Mouse (Mus musculus) hindbrain, embryonic 14.5 days (tissue): Measurements from ENCODE around the gene Celf3. TPM values are rescaled to one million over a fixed set of nuclear protein-coding genes. Genes with fewer than 3 reads are reported as not detected.

Experiments
- ATAC-seq: fragments of 200-750 bp; cut with Nextera tagmentation; 2 replicates; pipeline ENCODE4 v1.8.0; 2017; ENCODE audit warnings: moderate number of reproducible peaks, mild to moderate bottlenecking, moderate TSS enrichment, moderate library complexity; ENCODE audit not compliant: low FRiP score
- DNase-seq: peaks from one replicate; pipeline ENCODE4 v3.0.0-alpha.2; 2015; ENCODE audit warnings: low spot score
- H3K27ac ChIP-seq: fragments of 300-500 bp; sonication (generic); 2 replicates; pipeline ENCODE4 v1.5.1; 2014; ENCODE audit warnings: mild to moderate bottlenecking, moderate library complexity
- H3K27me3 ChIP-seq: fragments of 300-500 bp; sonication (generic); 2 replicates; pipeline ENCODE4 v1.6.1; 2014; ENCODE audit warnings: mild to moderate bottlenecking, low read length, mixed read lengths; ENCODE audit not compliant: control insufficient read depth, insufficient read depth
- H3K36me3 ChIP-seq: fragments of 300-500 bp; sonication (generic); replicated peaks from 2 replicates; pipeline ENCODE4 v1.6.1; 2014; ENCODE audit not compliant: control insufficient read depth, insufficient read depth
- H3K4me1 ChIP-seq: fragments of 300-500 bp; sonication (generic); replicated peaks from 2 replicates; pipeline ENCODE4 v1.6.1; 2014; ENCODE audit warnings: antibody characterized with exemption, low read length, mixed read lengths; ENCODE audit not compliant: control insufficient read depth, insufficient read depth
- H3K4me2 ChIP-seq: fragments of 300-500 bp; sonication (generic); replicated peaks from 2 replicates; pipeline ENCODE4 v1.6.1; 2014; ENCODE audit warnings: mild to moderate bottlenecking, moderate library complexity
- H3K4me3 ChIP-seq: fragments of 300-500 bp; sonication (generic); replicated peaks from 2 replicates; pipeline ENCODE4 v1.5.1; 2014; ENCODE audit warnings: mild to moderate bottlenecking, low read length
- H3K9ac ChIP-seq: fragments of 300-500 bp; sonication (generic); 2 replicates; pipeline ENCODE4 v1.6.1; 2014
- H3K9me3 ChIP-seq: fragments of 300-500 bp; sonication (generic); 2 replicates; pipeline ENCODE4 v1.6.1; 2016; ENCODE audit warnings: low read length; ENCODE audit not compliant: control insufficient read depth
- WGBS: fragments of 180-500 bp; shearing (Covaris S2); extraction: QIAGEN DNeasy Blood & Tissue Kit; methylation state at CpG from one replicate; pipeline ENCODE4 v1.1.7; 2014; 5-methylcytosine and 5-hydroxymethylcytosine counted together
- polyA plus RNA-seq: library from polyadenylated mRNA; unstranded; fragments of >200 nt; fragmentation: Nextera tagmentation; extraction: Ambion mirVana; gene quantifications from 2 replicates; pipeline ENCODE4 v1.2.1, GENCODE M21; 2014

Gene Celf3
- polyA plus RNA-seq, 1 experiment from 2014 or later = 237 TPM

DNA sequence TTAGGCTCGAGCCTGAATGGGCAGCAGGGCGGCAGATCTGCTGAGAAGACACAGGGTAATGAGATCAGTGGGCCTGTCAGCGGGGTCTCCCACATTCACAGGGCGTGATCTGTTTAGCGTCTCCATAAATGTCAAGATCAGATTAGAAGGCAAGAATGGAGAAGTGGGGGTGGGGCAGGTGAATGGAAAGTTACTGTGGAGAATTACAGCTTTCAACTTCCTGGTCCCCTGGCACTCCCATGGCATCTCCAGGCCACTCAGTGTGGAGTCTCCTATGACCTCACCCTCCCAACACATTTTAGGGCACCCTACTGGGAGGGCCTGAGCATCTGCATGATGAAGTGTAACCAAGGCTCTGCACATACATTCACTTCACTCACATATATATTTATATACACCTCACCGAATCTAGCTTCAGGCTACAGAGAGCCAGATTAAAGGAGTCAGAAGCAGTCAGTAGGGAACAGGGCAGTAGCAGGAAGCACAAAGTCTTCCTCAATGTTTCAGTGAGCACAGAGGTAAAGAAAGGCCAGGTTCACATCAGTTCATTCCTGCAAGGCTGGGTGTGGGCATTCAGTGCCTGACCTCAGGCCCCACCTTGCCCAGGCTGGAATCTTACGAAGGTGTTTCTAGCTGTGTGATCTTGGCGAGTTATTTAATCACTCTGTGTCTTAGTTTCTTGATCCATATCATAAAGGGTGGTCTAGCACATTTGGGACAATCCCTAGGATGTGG lies 1.6 kb upstream of the Celf3 start:
- H3K36me3 ChIP-seq = peaks cover 9% of the 10 kb centered on the region
- peak overlapping the region; percentile 74 for H3K4me2 ChIP-seq
- ATAC-seq = no peak
- H3K9me3 ChIP-seq = no peaks in the 10 kb centered on the region
- no peak for DNase-seq
- no peaks in the 10 kb centered on the region for H3K27me3 ChIP-seq
- peak overlapping the region; percentile 31; the same call in 1 of the 2 replicates for H3K9ac ChIP-seq
- 61% methylated on average over 8 of the region's 8 CpGs for WGBS
- no peak overlapping the region; the same call in 1 of the 2 replicates for H3K4me3 ChIP-seq
- peaks cover 41% of the 10 kb centered on the region for H3K4me1 ChIP-seq
- peak overlapping the region; percentile 95 for H3K27ac ChIP-seq

DNA sequence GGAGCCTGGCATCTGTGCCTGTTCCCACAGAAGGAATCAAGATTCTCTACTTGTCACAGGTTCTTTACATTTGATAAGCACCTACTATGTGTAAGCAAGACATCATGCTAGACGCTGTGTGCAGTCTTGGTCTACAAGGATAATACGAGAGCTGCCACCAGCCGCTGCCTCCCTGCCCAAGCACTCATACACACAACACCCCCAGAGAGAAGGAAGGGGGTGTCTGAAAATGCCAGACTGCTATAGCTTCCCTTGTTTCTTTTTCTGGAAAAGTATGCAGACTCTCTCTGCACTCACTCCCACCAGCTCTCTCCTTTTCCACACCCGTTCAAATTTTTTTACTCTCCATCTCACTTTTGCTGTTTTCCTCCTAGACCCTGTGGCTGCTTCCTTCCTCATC lies 651 bp upstream of the Celf3 start:
- H3K4me1 ChIP-seq = peaks cover 49% of the 10 kb centered on the region
- peak overlapping the region; percentile 77 for H3K4me3 ChIP-seq
- peak; percentile 1 for ATAC-seq
- DNase-seq = peak; percentile 31
- H3K36me3 ChIP-seq = peaks cover 18% of the 10 kb centered on the region
- H3K27me3 ChIP-seq = no peaks in the 10 kb centered on the region
- no peaks in the 10 kb centered on the region for H3K9me3 ChIP-seq
- H3K27ac ChIP-seq = peak overlapping the region; percentile 95
- peak overlapping the region; percentile 74 for H3K4me2 ChIP-seq
- 22% methylated on average over 4 of the region's 4 CpGs for WGBS
- H3K9ac ChIP-seq = peak overlapping the region; percentile 97

DNA sequence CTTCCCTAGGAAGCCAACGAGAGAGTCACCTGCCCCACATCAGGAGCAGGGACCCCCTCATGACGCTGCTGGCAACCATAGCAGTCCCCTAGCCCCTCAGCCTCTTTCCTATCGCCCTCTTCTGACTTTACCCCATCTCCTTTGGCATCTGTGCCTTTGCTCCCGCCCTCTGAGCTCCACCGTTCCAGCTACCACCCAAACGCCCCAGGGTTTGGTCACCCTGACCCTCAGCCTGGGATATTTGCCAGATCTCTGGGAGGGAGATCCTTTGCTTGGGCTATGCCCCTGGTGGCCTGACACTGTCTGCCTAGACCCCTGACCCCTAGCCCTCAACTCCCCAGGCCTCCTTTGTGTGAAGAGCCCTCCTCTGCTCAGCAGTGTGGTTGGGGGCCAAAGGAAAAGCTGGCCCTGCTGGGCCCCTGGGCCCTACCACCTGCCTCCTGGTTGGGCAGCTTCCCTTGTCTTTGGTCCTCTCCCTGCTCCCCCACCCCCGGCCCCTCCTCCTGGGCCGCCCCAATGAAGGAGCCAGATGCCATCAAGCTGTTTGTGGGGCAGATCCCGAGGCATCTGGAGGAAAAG lies 585 bp downstream of the Celf3 start:
- 2% methylated on average over 9 of the region's 9 CpGs for WGBS
- DNase-seq (no peak), ATAC-seq (peak; percentile 12)
- Histone ChIP-seq H3K4me2 (peak overlapping the region; percentile 74), H3K27ac (peak overlapping the region; percentile 95), H3K27me3 (no peaks in the 10 kb centered on the region), H3K36me3 (peaks cover 24% of the 10 kb centered on the region), H3K9ac (peak overlapping the region; percentile 97), H3K9me3 (no peaks in the 10 kb centered on the region), H3K4me1 (peaks cover 54% of the 10 kb centered on the region), H3K4me3 (peak overlapping the region; percentile 77)

DNA sequence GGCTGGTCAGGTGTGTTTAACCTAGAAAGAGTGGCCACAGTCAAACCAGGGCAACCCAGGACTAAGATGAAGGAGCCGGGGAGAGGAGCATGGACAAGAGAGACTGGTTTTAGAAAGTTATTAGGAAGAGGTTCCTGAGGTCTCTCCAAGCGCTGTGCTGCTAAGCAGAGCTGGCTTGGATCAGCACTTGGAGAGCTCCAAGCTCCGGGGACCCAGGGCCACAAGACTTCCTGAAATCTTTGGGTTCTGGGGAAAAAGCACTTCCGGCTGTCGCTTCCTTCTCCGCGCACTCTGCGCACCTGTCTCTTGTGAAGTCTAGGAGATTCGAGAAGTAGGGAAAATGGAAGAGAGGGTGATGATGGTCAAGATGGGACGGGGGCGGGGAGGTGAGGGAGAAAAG lies 1.5 kb downstream of the Celf3 start:
- ATAC-seq (no peak), DNase-seq (peak; percentile 37)
- peak overlapping the region; percentile 74 for H3K4me2 ChIP-seq
- H3K4me3 ChIP-seq = peak overlapping the region; percentile 77
- H3K9ac ChIP-seq = peak overlapping the region; percentile 97
- H3K4me1 ChIP-seq = peaks cover 62% of the 10 kb centered on the region
- WGBS = 7% methylated on average over 11 of the region's 11 CpGs
- H3K27me3 ChIP-seq = no peaks in the 10 kb centered on the region
- H3K36me3 ChIP-seq = peaks cover 27% of the 10 kb centered on the region
- H3K9me3 ChIP-seq = no peaks in the 10 kb centered on the region
- H3K27ac ChIP-seq = peak overlapping the region; percentile 95

DNA sequence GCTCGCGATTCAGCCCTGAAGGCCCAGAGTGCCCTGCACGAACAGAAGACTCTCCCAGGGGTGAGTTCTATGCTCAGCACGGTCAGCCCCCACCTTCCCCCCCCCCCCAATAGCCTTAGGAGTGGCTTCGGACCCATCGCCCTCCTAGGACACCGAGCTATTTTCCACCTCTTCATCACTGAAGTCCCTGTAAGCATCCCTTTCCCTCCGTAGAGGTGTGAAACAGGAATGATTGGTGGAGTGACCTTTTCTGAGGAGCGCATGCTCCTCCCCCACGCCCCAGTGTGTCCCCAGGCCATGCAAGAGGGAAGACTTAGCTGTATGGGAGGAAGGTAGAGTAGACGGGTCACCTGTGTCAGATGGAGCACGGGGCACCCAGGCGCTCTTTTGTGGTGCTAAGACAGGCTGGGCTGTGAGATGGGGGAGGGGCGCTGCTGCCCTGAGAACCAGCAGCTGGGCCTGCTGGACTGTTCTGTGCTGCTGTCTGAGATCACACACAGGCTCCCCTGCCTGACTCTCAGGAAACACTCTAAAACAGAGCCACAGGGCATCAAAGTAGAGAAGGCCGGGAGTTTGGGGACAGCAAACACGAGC lies 2.3 kb downstream of the Celf3 start, which contains the start of gene Riiad1:
TSS of gene Riiad1 (minus strand) at position 51 of the 594 bp plus-strand sequence.
- H3K9ac ChIP-seq = peak within 1 kb of the TSS; percentile 97
- ATAC-seq (no peak), DNase-seq (no peak)
- no peaks in the 10 kb centered on the region for H3K27me3 ChIP-seq
- peaks cover 35% of the 10 kb centered on the region for H3K36me3 ChIP-seq
- H3K4me2 ChIP-seq = peak within 1 kb of the TSS; percentile 74
- WGBS = 10% methylated on average over 16 of the region's 16 CpGs
- peak within 1 kb of the TSS; percentile 95 for H3K27ac ChIP-seq
- no peaks in the 10 kb centered on the region for H3K9me3 ChIP-seq
- H3K4me3 ChIP-seq = peak within 1 kb of the TSS; percentile 77
- H3K4me1 ChIP-seq = peaks cover 71% of the 10 kb centered on the region

DNA sequence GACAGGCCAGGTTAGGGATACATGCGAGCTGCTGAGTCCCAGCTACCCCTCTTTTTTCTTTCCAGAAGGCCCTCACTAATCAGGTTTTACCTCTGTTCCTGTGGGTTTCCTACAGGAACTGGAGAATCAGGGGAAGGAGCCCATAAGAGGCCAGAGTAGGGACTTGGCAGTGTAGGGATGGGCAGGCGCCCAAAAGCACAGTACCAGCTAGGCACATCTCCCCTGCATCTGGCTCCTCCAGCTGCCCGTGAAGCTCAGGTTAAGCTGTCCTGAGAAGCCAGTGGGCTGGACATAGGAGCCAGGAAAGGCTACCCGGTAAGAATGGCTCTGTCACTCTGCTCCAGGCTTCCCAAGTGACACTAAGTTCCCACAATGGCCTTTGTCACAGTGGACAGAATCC lies 3.3 kb downstream of the Celf3 start:
- peaks cover 80% of the 10 kb centered on the region for H3K4me1 ChIP-seq
- ATAC-seq (no peak), DNase-seq (no peak)
- peaks cover 46% of the 10 kb centered on the region for H3K36me3 ChIP-seq
- H3K9ac ChIP-seq = no peak overlapping the region
- H3K27me3 ChIP-seq = no peaks in the 10 kb centered on the region
- H3K27ac ChIP-seq = no peak overlapping the region
- H3K9me3 ChIP-seq = no peaks in the 10 kb centered on the region
- H3K4me2 ChIP-seq = peak overlapping the region; percentile 74; the same call in 1 of the 2 replicates
- WGBS = 69% methylated on average over 4 of the region's 4 CpGs
- no peak overlapping the region for H3K4me3 ChIP-seq

DNA sequence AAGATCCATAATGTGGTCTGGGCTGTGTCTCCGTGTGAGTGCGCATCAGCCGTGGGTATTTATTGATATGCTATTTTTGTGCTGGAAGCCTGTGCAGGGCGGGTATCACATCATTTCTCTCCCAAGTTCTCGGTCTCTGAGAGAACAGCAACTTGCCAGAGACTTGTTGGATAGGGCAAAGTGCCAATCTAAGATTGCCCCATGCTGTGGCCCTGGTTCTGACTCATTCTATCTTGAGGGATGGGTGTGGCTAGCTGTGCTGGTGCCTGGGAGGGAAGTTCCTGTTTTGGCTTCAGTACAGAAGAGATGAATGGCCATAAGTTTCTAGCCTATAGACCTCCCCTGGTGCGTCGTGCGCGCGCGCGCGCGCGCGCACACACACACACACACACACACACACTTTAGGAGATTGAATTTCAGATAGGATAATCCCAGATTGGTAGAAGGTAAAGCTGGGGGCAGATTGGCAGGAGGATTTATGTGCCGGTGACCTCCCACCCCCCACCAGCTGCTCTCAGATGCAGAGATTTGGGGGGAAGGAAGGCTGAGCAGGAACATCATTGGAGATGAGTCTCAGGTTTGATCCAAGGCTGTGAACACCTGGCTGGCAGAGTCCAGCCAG lies 4.8 kb downstream of the Celf3 start:
- Histone ChIP-seq H3K4me2 (peak overlapping the region; percentile 50), H3K4me3 (no peak overlapping the region), H3K9me3 (no peaks in the 10 kb centered on the region), H3K27me3 (no peaks in the 10 kb centered on the region), H3K36me3 (peaks cover 60% of the 10 kb centered on the region), H3K4me1 (peaks cover 72% of the 10 kb centered on the region), H3K27ac (peak overlapping the region; percentile 90), H3K9ac (peak overlapping the region; percentile 56; the same call in 1 of the 2 replicates)
- WGBS = 81% methylated on average over 17 of the region's 17 CpGs
- DNase-seq = no peak
- ATAC-seq = no peak

DNA sequence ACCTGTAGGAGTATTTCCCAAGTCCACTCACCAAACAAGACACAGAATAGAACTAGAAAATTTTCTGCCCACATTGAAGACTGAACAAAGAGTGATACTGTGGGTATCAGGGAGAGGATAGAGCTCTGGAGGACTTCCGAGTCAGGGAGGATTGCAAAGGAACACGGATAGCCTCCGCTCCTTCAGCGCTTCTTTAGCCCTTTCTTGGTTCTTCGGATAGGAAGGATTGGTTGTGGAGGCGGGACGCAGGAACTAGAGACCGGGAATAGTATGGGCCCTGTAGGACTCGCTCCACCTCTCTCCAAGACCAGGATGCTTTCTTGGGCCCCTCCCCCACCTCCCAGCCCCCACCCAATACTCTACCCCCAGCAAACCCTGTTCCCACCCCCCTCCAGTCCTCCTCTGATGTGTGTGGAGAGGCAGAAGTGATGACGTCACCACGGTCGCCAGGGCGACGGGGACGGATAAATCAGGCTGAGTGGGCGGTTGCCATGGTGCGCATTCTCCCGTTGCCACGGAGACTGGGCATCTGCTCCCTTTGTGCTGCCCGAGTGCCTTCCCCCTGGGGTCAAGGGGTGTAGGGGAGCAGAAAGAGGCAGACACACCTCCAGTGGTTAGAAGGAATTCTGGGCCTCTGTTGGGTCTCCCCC lies 5.8 kb downstream of the Celf3 start:
- Histone ChIP-seq H3K27ac (peak overlapping the region; percentile 90), H3K4me3 (peak overlapping the region; percentile 17), H3K9ac (peak overlapping the region; percentile 56), H3K36me3 (peaks cover 71% of the 10 kb centered on the region), H3K4me2 (peak overlapping the region; percentile 50), H3K4me1 (peaks cover 72% of the 10 kb centered on the region), H3K9me3 (no peaks in the 10 kb centered on the region), H3K27me3 (no peaks in the 10 kb centered on the region)
- ATAC-seq (peak; percentile 89), DNase-seq (peak; percentile 91)
- 6% methylated on average over 20 of the region's 20 CpGs for WGBS
